Mouse (Mus musculus): ENCODE measurements at regions not wholly inside any gene's neighbourhood (a gene's known extent, or its start where the extent isn't known, plus 50 kb on each side); places are given as distances from the start of the nearest gene placed in this dataset.

DNA sequence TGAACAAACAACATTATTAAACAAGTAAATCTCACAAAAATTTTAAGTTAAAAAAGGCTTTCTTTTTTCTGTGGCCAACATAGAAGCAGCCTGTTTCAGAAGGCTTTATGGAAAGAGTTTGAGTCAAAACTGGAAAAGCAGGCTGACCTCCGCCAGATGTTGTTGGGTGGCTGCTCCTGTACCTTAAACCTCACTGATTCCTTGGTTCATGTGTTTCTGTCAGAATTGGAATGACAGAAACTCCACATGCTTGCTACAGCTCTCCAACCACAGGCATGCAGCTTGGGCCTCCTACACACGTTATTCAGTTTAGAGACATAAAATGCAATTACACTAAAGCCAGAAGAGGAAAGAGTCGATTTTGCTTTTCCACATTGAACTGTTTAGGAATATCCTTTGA lies 84.8 kb upstream of the Mast4 start:
- Histone ChIP-seq H3K4me1 (ENCODE audit: control insufficient read depth, insufficient read depth, low read length) (no peaks in the 10 kb centered on the region), H3K27me3 (ENCODE audit: control insufficient read depth, insufficient read depth, low read length) (no peaks in the 10 kb centered on the region), H3K9me3 (ENCODE audit: control insufficient read depth, low read length) (no peaks in the 10 kb centered on the region), H3K27ac (ENCODE audit: low read depth, low read length) (no peak overlapping the region), H3K4me2 (replicated peaks; ENCODE audit: low read depth, low read length) (no peak overlapping the region), H3K36me3 (ENCODE audit: control insufficient read depth, insufficient read depth, low read length) (no peaks in the 10 kb centered on the region), H3K9ac (ENCODE audit: low read depth, low read length) (no peak overlapping the region), H3K4me3 (ENCODE audit: low read length) (no peak overlapping the region)
- no peak for ATAC-seq (ENCODE audit: low FRiP score, low TSS enrichment)
- WGBS: 77% methylated on average over 3 of the region's 3 CpGs

DNA sequence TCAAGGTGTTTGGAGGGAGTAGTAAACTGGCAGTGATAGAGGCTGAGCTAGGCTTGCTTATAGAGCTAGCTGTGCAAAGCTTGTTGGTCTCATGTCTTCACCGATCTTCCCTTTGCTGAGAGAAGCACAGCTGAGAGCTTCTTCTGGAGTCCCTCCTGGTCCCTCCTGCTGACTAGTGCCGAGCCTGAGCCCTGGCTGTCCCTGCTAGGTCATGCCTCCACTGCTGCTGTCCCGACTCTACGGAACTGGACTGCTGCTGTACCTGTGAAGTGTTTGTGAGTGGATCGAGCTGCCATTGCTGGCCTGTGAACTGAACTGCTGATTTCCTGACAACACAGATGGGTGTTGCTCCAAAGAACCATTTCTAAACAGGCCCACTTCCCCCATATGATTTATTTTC lies 83.0 kb upstream of the Mast4 start:
- no peaks in the 10 kb centered on the region for H3K4me1 ChIP-seq (ENCODE audit: control insufficient read depth, insufficient read depth, low read length)
- no peaks in the 10 kb centered on the region for H3K36me3 ChIP-seq (ENCODE audit: control insufficient read depth, insufficient read depth, low read length)
- H3K9ac ChIP-seq (ENCODE audit: low read depth, low read length): no peak overlapping the region
- H3K4me2 ChIP-seq (replicated peaks; ENCODE audit: low read depth, low read length): no peak overlapping the region
- WGBS: 87% methylated on average over 5 of the region's 5 CpGs
- no peak overlapping the region for H3K27ac ChIP-seq (ENCODE audit: low read depth, low read length)
- no peaks in the 10 kb centered on the region for H3K9me3 ChIP-seq (ENCODE audit: control insufficient read depth, low read length)
- no peak for ATAC-seq (ENCODE audit: low FRiP score, low TSS enrichment)
- no peaks in the 10 kb centered on the region for H3K27me3 ChIP-seq (ENCODE audit: control insufficient read depth, insufficient read depth, low read length)
- H3K4me3 ChIP-seq (ENCODE audit: low read length): no peak overlapping the region

DNA sequence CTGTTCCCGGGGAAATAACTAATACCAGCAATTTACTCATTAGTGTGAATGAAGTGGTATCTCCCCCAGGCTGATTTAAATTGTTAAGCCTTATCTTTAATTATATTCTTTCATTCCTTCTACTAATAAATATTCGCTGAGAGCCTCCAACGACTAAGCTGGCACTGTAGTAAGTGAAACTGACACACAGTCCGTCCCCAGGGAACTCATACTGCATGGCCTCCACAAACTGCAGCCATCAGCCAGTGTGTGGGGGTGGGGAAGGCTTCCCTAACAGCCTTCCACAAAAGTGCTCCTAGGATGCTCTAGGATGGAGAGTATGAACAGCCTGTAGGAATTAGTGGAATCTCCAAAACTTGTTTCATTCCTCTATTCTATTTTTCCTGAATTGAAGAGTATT lies 81.0 kb upstream of the Mast4 start:
- H3K36me3 ChIP-seq (ENCODE audit: control insufficient read depth, insufficient read depth, low read length): no peaks in the 10 kb centered on the region
- 73% methylated on average over 4 of the region's 4 CpGs for WGBS
- H3K4me3 ChIP-seq (ENCODE audit: low read length): no peak overlapping the region
- H3K9me3 ChIP-seq (ENCODE audit: control insufficient read depth, low read length): no peaks in the 10 kb centered on the region
- H3K27ac ChIP-seq (ENCODE audit: low read depth, low read length): no peak overlapping the region
- H3K4me1 ChIP-seq (ENCODE audit: control insufficient read depth, insufficient read depth, low read length): no peaks in the 10 kb centered on the region
- no peak overlapping the region for H3K4me2 ChIP-seq (replicated peaks; ENCODE audit: low read depth, low read length)
- H3K27me3 ChIP-seq (ENCODE audit: control insufficient read depth, insufficient read depth, low read length): no peaks in the 10 kb centered on the region
- ATAC-seq (ENCODE audit: low FRiP score, low TSS enrichment): no peak
- no peak overlapping the region for H3K9ac ChIP-seq (ENCODE audit: low read depth, low read length)

DNA sequence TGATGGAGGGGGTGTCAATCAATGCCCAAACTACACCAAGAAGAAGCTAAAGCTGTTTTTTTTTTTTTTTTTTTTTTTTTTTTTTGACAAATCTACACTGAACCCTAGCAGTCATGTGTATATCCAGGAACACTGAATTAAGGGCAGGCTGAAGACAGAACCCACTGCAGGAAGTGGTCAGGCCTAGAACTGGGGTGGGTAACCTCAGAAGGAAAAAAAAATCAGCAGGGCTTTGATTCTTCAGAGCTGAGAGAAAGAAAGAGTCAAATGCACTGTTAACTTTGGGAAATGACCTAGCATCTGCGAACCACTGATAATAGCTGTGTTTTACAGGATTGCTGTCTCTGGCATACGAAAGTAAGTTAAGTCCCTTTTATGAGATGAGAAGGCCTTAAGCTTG lies 78.3 kb upstream of the Mast4 start:
- WGBS: 80% methylated on average over 2 of the region's 2 CpGs
- no peaks in the 10 kb centered on the region for H3K27me3 ChIP-seq (ENCODE audit: control insufficient read depth, insufficient read depth, low read length)
- H3K4me2 ChIP-seq (replicated peaks; ENCODE audit: low read depth, low read length): no peak overlapping the region
- no peak overlapping the region for H3K4me3 ChIP-seq (ENCODE audit: low read length)
- no peaks in the 10 kb centered on the region for H3K4me1 ChIP-seq (ENCODE audit: control insufficient read depth, insufficient read depth, low read length)
- H3K9me3 ChIP-seq (ENCODE audit: control insufficient read depth, low read length): no peaks in the 10 kb centered on the region
- H3K9ac ChIP-seq (ENCODE audit: low read depth, low read length): no peak overlapping the region
- no peak for ATAC-seq (ENCODE audit: low FRiP score, low TSS enrichment)
- no peaks in the 10 kb centered on the region for H3K36me3 ChIP-seq (ENCODE audit: control insufficient read depth, insufficient read depth, low read length)
- no peak overlapping the region for H3K27ac ChIP-seq (ENCODE audit: low read depth, low read length)

DNA sequence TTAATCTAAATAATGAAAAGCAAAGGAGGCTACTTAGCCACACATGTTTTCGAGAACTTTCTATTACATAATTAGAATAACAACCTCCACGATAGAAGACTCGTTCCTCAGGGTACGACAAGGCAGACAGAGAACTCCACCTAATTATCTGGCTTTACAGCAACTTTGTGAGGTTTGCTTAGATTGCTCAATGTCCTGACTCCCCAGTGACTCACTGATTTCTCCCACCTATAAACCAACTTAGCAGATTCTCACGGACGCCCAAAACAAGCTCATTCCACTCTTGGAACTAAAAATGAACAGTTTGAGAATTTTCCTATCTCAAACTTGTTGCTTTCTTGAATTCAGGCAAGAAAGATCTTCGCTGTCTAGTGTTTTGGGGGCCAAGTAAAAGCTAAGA lies 75.0 kb upstream of the Mast4 start:
- 69% methylated on average over 7 of the region's 7 CpGs for WGBS
- no peaks in the 10 kb centered on the region for H3K36me3 ChIP-seq (ENCODE audit: control insufficient read depth, insufficient read depth, low read length)
- H3K27ac ChIP-seq (ENCODE audit: low read depth, low read length): no peak overlapping the region
- no peaks in the 10 kb centered on the region for H3K4me1 ChIP-seq (ENCODE audit: control insufficient read depth, insufficient read depth, low read length)
- no peak overlapping the region for H3K9ac ChIP-seq (ENCODE audit: low read depth, low read length)
- H3K4me2 ChIP-seq (replicated peaks; ENCODE audit: low read depth, low read length): no peak overlapping the region
- no peak for ATAC-seq (ENCODE audit: low FRiP score, low TSS enrichment)
- no peaks in the 10 kb centered on the region for H3K27me3 ChIP-seq (ENCODE audit: control insufficient read depth, insufficient read depth, low read length)
- no peak overlapping the region for H3K4me3 ChIP-seq (ENCODE audit: low read length)
- H3K9me3 ChIP-seq (ENCODE audit: control insufficient read depth, low read length): no peaks in the 10 kb centered on the region

DNA sequence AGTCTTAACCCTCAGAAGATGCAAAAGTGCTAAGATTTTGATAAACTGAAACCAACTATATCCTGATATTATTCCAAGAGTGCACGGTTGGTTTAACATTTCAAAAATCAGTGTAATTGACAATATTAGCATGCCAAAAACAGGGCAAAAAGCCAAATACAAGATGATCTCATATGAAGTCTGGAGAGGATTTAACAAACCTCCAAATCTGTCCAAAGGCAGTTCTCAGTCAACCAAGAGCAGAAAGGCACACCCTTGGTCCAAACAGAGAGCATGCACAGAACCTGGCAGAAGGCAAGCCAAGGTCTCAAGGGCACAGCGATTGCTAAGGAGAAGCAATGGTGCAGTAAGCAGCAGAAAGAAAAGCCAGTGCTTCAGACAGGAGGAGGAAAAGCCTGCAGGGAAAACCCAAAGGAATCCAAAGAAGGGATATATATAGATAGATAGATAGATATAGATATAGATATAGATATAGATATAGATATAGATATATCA lies 62.3 kb upstream of the Mast4 start:
- no peak overlapping the region for H3K4me3 ChIP-seq (ENCODE audit: low read length)
- H3K36me3 ChIP-seq (ENCODE audit: control insufficient read depth, insufficient read depth, low read length): no peaks in the 10 kb centered on the region
- ATAC-seq (ENCODE audit: low FRiP score, low TSS enrichment): no peak
- H3K9ac ChIP-seq (ENCODE audit: low read depth, low read length): no peak overlapping the region
- 92% methylated on average over 2 of the region's 2 CpGs for WGBS
- no peaks in the 10 kb centered on the region for H3K4me1 ChIP-seq (ENCODE audit: control insufficient read depth, insufficient read depth, low read length)
- no peak overlapping the region for H3K27ac ChIP-seq (ENCODE audit: low read depth, low read length)
- no peaks in the 10 kb centered on the region for H3K27me3 ChIP-seq (ENCODE audit: control insufficient read depth, insufficient read depth, low read length)
- no peak overlapping the region for H3K4me2 ChIP-seq (replicated peaks; ENCODE audit: low read depth, low read length)
- H3K9me3 ChIP-seq (ENCODE audit: control insufficient read depth, low read length): no peaks in the 10 kb centered on the region

DNA sequence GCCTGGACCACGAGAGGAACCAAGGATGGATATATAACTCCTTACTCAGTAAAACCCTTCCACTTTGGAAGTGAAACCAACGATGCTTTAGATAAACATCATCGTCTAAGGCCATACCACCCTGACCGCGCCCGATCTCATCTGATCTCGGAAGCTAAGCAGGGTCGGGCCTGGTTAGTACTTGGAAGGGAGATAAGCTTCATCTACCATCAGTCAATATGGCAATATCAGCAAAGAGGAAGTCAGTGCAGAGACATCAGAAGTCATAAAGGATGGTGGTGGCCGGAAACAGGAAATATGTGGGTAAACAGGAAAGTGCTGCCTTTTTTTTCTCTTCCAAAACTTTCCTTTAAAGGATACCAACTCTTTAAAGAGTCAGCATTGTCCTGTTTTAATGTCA lies 61.8 kb upstream of the Mast4 start:
- no peaks in the 10 kb centered on the region for H3K27me3 ChIP-seq (ENCODE audit: control insufficient read depth, insufficient read depth, low read length)
- no peak for ATAC-seq (ENCODE audit: low FRiP score, low TSS enrichment)
- no peak overlapping the region for H3K9ac ChIP-seq (ENCODE audit: low read depth, low read length)
- no peaks in the 10 kb centered on the region for H3K4me1 ChIP-seq (ENCODE audit: control insufficient read depth, insufficient read depth, low read length)
- 85% methylated on average over 9 of the region's 9 CpGs for WGBS
- H3K4me3 ChIP-seq (ENCODE audit: low read length): no peak overlapping the region
- no peaks in the 10 kb centered on the region for H3K36me3 ChIP-seq (ENCODE audit: control insufficient read depth, insufficient read depth, low read length)
- H3K4me2 ChIP-seq (replicated peaks; ENCODE audit: low read depth, low read length): no peak overlapping the region
- no peak overlapping the region for H3K27ac ChIP-seq (ENCODE audit: low read depth, low read length)
- H3K9me3 ChIP-seq (ENCODE audit: control insufficient read depth, low read length): no peaks in the 10 kb centered on the region

DNA sequence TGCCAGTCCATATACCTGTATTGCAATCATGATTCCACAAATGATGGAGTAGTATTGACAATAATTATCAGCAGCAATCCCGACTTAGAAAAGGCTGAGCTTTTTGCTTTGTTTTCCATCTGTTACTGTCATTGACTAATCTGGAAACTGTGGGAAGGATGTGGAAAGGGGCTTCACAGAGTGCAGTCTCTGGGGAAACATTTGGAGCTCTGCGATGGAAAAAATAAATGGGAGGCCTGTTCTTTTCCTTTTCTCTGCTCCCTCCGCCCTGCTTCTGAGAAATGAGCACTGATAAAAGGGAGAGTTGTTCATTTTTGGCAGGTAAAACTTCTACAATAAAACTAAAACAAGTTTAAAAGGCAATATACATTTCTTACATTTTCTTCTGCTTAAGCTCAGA lies 58.3 kb upstream of the Mast4 start:
- H3K9me3 ChIP-seq (ENCODE audit: control insufficient read depth, low read length): no peaks in the 10 kb centered on the region

DNA sequence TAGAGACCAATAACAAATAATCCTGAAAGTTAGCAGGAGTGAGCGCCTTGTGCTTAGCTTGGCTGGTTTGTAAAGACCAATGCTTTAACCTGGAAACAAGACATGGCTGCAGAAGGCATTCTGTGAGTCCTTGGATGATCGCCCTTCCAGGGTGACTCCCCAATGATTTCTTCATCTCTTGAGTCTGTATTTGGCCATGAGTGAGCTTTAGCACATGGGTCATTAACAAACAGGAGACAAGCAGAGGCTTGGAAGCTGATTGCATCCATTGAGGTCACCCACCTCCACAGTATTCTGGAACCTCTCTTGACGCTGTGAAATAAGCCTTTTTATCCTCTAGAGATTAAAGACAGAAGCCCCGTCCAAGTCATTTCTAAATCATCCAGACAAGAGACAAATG lies 57.1 kb upstream of the Mast4 start:
- ATAC-seq (ENCODE audit: low FRiP score, low TSS enrichment): no peak
- 58% methylated on average over 4 of the region's 4 CpGs for WGBS
- Histone ChIP-seq H3K27ac (ENCODE audit: low read depth, low read length) (no peak overlapping the region), H3K4me3 (ENCODE audit: low read length) (no peak overlapping the region), H3K4me1 (ENCODE audit: control insufficient read depth, insufficient read depth, low read length) (no peaks in the 10 kb centered on the region), H3K4me2 (replicated peaks; ENCODE audit: low read depth, low read length) (no peak overlapping the region), H3K9me3 (ENCODE audit: control insufficient read depth, low read length) (no peaks in the 10 kb centered on the region), H3K36me3 (ENCODE audit: control insufficient read depth, insufficient read depth, low read length) (no peaks in the 10 kb centered on the region), H3K27me3 (ENCODE audit: control insufficient read depth, insufficient read depth, low read length) (no peaks in the 10 kb centered on the region), H3K9ac (ENCODE audit: low read depth, low read length) (no peak overlapping the region)

More for the DNA sequence above, 58.3 kb upstream of the Mast4 start:
- no peak for ATAC-seq (ENCODE audit: low FRiP score, low TSS enrichment)
- no peak overlapping the region for H3K4me2 ChIP-seq (replicated peaks; ENCODE audit: low read depth, low read length)
- no peaks in the 10 kb centered on the region for H3K36me3 ChIP-seq (ENCODE audit: control insufficient read depth, insufficient read depth, low read length)
- no peaks in the 10 kb centered on the region for H3K4me1 ChIP-seq (ENCODE audit: control insufficient read depth, insufficient read depth, low read length)
- H3K27ac ChIP-seq (ENCODE audit: low read depth, low read length): no peak overlapping the region
- no peak overlapping the region for H3K4me3 ChIP-seq (ENCODE audit: low read length)
- WGBS: 67% methylated on average over 3 of the region's 3 CpGs
- no peaks in the 10 kb centered on the region for H3K27me3 ChIP-seq (ENCODE audit: control insufficient read depth, insufficient read depth, low read length)
- H3K9ac ChIP-seq (ENCODE audit: low read depth, low read length): no peak overlapping the region

DNA sequence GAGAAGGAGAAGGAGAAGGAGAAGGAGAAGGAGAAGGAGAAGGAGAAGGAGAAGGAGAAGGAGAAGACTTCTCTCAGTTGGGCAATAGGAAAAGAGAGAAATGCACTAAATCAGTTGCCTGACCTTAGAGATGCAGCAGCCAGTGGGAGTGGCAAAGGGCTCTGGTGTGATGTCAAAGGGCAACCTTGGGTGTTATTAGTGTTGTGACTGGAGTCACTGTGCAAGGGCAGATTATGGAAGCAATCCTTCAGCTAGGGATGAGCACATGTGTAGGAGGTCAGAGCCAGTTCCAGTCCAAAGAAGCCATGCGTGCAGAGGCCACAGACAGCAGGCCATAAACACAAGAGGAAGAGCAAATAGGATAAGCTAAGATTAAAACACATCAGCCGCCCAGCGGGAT lies 56.7 kb upstream of the Mast4 start:
- 0 out of 2 replicates have a peak, but pooled peaks have one; percentile 35 for ATAC-seq (ENCODE audit: low FRiP score, low TSS enrichment)
- WGBS: 66% methylated on average over 3 of the region's 3 CpGs

More for the DNA sequence above, 56.7 kb upstream of the Mast4 start:
- no peak overlapping the region for H3K4me2 ChIP-seq (replicated peaks; ENCODE audit: low read depth, low read length)
- no peak overlapping the region for H3K27ac ChIP-seq (ENCODE audit: low read depth, low read length)
- H3K4me3 ChIP-seq (ENCODE audit: low read length): no peak overlapping the region
- no peaks in the 10 kb centered on the region for H3K27me3 ChIP-seq (ENCODE audit: control insufficient read depth, insufficient read depth, low read length)
- H3K9me3 ChIP-seq (ENCODE audit: control insufficient read depth, low read length): no peaks in the 10 kb centered on the region
- H3K9ac ChIP-seq (ENCODE audit: low read depth, low read length): no peak overlapping the region
- H3K4me1 ChIP-seq (ENCODE audit: control insufficient read depth, insufficient read depth, low read length): no peaks in the 10 kb centered on the region
- no peaks in the 10 kb centered on the region for H3K36me3 ChIP-seq (ENCODE audit: control insufficient read depth, insufficient read depth, low read length)

Measured in kidney, embryonic 14.5 days (tissue).